Mouse (Mus musculus): ENCODE measurements at regions not wholly inside any gene's neighbourhood (a gene's known extent, or its start where the extent isn't known, plus 50 kb on each side); places are given as distances from the start of the nearest gene placed in this dataset.
A peak's percentile ranks its signal among the peaks of the same experiment; 100 is the strongest.

- TF ChIP-seq MAFK (IDR thresholded peaks at IDR 0.05; ENCODE audit: insufficient read depth, low read depth, low read length) (no peak), HCFC1 (IDR thresholded peaks at IDR 0.05; ENCODE audit: borderline replicate concordance, insufficient read depth, low read length) (no peak), CHD2 (IDR thresholded peaks at IDR 0.05; ENCODE audit: low read depth, low read length) (no peak), ZC3H11A (IDR thresholded peaks at IDR 0.05; ENCODE audit: borderline replicate concordance, low read depth, low read length) (peak; percentile 68; the same call in 1 of the 2 replicates)
Measured at GRCm38 (mm10) chr17:79518185-79518584, 93.5 kb upstream of the Rmdn2 start.

Measured in ES-E14 (cell line).